Mouse (Mus musculus) limb, embryonic 10.5 days (tissue): ENCODE data around the gene Pip5k1b. TPM values are rescaled to one million over a fixed set of nuclear protein-coding genes. Genes with fewer than 3 reads are reported as not detected.
A peak's percentile ranks its signal among the peaks of the same experiment; 100 is the strongest.

Source experiments
- DNase-seq: peaks from one replicate; pipeline ENCODE4 v3.0.0-alpha.2; 2017; ENCODE audit warnings: low spot score
- H3K27ac ChIP-seq: fragments of 300-500 bp; sonication (generic); 2 replicates; pipeline ENCODE4 v1.5.1; 2016; ENCODE audit warnings: mild to moderate bottlenecking
- H3K27me3 ChIP-seq: fragments of 300-500 bp; sonication (generic); 2 replicates; pipeline ENCODE4 v1.6.1; 2016; ENCODE audit warnings: low read depth, mild to moderate bottlenecking; ENCODE audit not compliant: poor library complexity, severe bottlenecking
- H3K36me3 ChIP-seq: fragments of 300-500 bp; sonication (generic); 2 replicates; pipeline ENCODE4 v1.6.1; 2016; ENCODE audit warnings: mild to moderate bottlenecking, moderate library complexity
- H3K4me1 ChIP-seq: fragments of 300-500 bp; sonication (generic); 2 replicates; pipeline ENCODE4 v1.6.1; 2016
- H3K4me3 ChIP-seq: fragments of 300-500 bp; sonication (generic); 2 replicates; pipeline ENCODE4 v1.5.1; 2016; ENCODE audit warnings: mild to moderate bottlenecking, moderate library complexity
- H3K9me3 ChIP-seq: fragments of 300-500 bp; sonication (generic); replicated peaks from 2 replicates; pipeline ENCODE4 v1.6.1; 2016; ENCODE audit warnings: mild to moderate bottlenecking
- WGBS: fragments of 180-500 bp; shearing (Covaris S2); methylation state at CpG from one replicate; pipeline ENCODE4 v1.1.7; 2016; 5-methylcytosine and 5-hydroxymethylcytosine counted together
- polyA plus RNA-seq: library from polyadenylated mRNA; unstranded; fragments of >200 nt; fragmentation: Nextera tagmentation; extraction: Ambion mirVana; gene quantifications from 2 replicates; pipeline ENCODE4 v1.2.1, GENCODE M21; 2016

The Pip5k1b gene
- polyA plus RNA-seq, 1 experiment from 2014 or later = 0.50 TPM

DNA sequence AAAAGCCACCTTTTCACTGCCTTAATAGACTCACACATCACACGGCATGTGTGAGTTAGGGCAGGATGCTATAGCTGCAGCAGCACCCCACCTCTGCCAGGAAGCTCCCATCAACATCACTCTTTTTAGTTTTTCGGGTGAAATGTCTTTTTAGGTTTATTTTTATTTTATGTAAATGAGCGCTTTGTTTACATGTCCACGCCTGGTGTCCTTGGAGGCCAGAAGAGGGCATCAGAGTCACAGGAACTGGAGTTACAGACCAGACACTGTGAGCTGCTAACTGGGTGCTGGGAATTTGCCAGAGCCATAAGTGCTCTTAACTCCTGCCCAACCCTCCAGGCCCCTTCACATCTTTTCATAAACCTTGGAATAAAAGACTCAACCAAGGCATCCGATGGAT lies 249.3 kb downstream of the Pip5k1b start:
- peaks cover 22% of the 10 kb centered on the region for H3K4me1 ChIP-seq
- DNase-seq = no peak
- no peaks in the 10 kb centered on the region for H3K9me3 ChIP-seq
- H3K36me3 ChIP-seq = no peaks in the 10 kb centered on the region
- H3K27me3 ChIP-seq = peaks cover 5% of the 10 kb centered on the region; the same call in 1 of the 2 replicates
- no peak overlapping the region for H3K27ac ChIP-seq
- H3K4me3 ChIP-seq = no peak overlapping the region
- 93% methylated on average over 5 of the region's 5 CpGs for WGBS

DNA sequence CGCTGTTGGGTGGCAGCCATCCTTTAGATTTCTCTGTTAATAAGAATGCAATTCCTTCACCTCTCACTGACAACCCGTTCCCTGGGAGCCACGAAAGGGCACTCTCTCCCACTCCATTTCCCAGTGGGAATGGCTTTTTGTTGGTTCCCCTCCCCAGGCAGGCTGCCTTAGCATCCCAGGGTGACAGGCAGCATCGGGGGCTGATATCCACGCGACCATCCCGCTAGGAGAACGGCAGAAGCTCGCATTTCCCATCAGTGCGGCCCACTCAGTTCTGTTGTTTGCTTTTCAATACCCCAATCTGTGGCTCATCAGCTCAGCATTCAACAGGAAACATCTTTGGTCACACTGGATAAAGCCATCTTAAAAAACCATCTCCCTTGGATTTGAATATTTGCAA lies 253.5 kb downstream of the Pip5k1b start:
- Histone ChIP-seq H3K4me1 (peaks cover 13% of the 10 kb centered on the region), H3K27me3 (peaks cover 5% of the 10 kb centered on the region; the same call in 1 of the 2 replicates), H3K27ac (no peak overlapping the region), H3K36me3 (no peaks in the 10 kb centered on the region), H3K4me3 (no peak overlapping the region), H3K9me3 (no peaks in the 10 kb centered on the region)
- 42% methylated on average over 10 of the region's 10 CpGs for WGBS
- no peak for DNase-seq

DNA sequence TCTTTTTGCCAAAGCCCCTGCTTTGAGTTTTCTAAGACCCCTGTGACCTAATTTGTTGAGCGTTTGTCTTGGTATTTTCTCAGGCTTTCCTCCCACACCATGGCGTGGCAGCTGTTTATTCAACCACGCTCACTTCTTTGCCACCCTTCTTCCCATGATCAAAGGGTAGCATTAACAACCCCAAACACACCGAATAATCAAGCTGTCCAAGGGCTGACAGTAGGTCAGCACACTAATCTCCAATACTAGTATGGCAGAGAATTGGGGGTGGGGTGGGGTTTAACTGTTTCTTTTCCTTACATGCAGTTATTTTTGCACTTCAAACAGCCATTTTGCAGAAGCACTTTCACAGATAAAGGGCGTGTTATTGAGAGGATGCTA lies 253.9 kb downstream of the Pip5k1b start:
- no peak overlapping the region for H3K4me3 ChIP-seq
- H3K36me3 ChIP-seq = no peaks in the 10 kb centered on the region
- no peaks in the 10 kb centered on the region for H3K9me3 ChIP-seq
- 15% methylated on average over 5 of the region's 5 CpGs for WGBS
- peaks cover 5% of the 10 kb centered on the region; the same call in 1 of the 2 replicates for H3K27me3 ChIP-seq
- no peak for DNase-seq
- H3K4me1 ChIP-seq = peaks cover 13% of the 10 kb centered on the region
- no peak overlapping the region for H3K27ac ChIP-seq

DNA sequence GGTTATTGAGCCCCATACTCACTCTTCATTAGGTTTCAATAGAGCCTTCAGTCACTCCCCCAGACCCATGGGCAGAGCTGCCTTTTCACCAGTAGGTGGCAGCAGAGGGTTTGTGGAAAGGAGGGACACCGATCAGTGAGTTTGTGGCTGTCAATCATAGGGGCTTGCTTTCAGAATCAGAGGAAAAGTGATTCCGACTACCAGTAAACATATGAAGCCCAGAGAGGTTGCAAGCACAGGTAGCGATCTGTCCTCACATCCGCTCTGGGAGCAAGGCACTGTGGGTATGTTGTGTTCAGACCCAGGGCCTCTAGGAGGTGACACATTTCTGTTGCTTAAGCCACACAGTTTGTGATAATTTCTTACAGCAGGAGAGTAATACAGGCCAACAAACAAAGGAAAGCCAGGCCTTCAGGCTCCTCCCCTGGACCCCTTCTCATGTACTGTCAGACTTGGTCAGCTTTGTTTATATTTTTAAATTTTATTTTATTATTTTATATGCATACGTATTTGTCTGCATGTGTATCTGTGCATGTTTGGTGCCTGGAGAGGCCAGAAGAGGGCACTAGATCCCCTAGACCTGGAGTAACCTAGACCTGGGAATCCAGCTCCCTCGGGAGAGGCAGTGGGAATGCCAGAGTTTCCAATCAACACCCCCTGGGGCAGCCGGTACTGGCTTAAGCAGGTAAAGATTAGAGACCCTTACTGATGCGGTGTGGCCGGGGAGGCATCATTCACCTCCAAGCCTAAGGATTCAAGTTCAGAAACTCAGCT lies 254.5 kb downstream of the Pip5k1b start:
- H3K36me3 ChIP-seq = no peaks in the 10 kb centered on the region
- H3K9me3 ChIP-seq = no peaks in the 10 kb centered on the region
- peak; percentile 86 for DNase-seq
- H3K27me3 ChIP-seq = peaks cover 5% of the 10 kb centered on the region; the same call in 1 of the 2 replicates
- peaks cover 13% of the 10 kb centered on the region for H3K4me1 ChIP-seq
- H3K4me3 ChIP-seq = peak overlapping the region; percentile 43
- H3K27ac ChIP-seq = peak overlapping the region; percentile 44; the same call in 1 of the 2 replicates
- 3% methylated on average over 9 of the region's 9 CpGs for WGBS

DNA sequence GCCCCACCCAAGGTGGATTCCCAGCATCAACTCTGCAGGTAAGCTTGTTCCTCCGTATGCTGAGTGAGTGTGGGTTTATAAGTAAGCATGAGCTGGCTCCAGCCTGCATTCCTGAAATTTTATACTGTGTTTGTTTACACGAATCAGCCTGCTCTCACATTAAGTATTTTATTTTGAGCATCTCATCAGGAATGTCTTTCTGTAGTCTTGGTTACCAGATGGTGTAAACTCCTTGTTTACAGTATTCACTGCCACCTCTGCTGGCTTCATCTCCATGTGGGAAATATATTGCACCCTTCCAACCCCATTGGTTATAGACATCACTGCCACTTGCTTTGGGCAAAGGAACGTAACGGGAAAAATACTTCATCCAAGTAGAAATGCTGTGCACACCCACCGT lies 262.1 kb downstream of the Pip5k1b start:
- Histone ChIP-seq H3K36me3 (no peaks in the 10 kb centered on the region), H3K27me3 (no peaks in the 10 kb centered on the region), H3K4me1 (peaks cover 2% of the 10 kb centered on the region), H3K4me3 (no peak overlapping the region), H3K27ac (no peak overlapping the region), H3K9me3 (no peaks in the 10 kb centered on the region)
- no peak for DNase-seq
- 88% methylated on average over 5 of the region's 5 CpGs for WGBS

DNA sequence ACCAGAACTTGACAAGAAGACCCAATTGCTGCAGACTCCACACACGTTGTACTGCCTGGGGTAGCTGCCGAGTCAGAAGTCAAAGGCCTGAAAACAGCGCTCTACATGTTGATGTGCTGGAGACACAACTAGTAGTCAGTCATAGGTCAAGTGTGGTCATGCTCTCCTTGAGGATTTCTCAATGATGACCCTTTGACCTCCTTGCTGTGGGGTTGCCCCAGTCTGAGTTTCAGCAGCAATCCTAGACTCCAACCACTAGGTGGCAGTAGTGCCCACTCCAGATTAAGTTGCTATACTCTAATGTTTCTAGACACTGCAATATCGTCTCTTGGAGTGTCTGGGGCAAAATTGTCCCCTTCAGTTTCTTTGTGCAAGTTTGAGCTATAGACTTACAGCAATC lies 271.5 kb downstream of the Pip5k1b start:
- no peaks in the 10 kb centered on the region for H3K27me3 ChIP-seq
- peaks cover 15% of the 10 kb centered on the region for H3K4me1 ChIP-seq
- no peaks in the 10 kb centered on the region for H3K36me3 ChIP-seq
- no peak overlapping the region for H3K27ac ChIP-seq
- no peak overlapping the region for H3K4me3 ChIP-seq
- DNase-seq = peak; percentile 52
- no peaks in the 10 kb centered on the region for H3K9me3 ChIP-seq
- WGBS = 67% methylated on average over 4 of the region's 4 CpGs

DNA sequence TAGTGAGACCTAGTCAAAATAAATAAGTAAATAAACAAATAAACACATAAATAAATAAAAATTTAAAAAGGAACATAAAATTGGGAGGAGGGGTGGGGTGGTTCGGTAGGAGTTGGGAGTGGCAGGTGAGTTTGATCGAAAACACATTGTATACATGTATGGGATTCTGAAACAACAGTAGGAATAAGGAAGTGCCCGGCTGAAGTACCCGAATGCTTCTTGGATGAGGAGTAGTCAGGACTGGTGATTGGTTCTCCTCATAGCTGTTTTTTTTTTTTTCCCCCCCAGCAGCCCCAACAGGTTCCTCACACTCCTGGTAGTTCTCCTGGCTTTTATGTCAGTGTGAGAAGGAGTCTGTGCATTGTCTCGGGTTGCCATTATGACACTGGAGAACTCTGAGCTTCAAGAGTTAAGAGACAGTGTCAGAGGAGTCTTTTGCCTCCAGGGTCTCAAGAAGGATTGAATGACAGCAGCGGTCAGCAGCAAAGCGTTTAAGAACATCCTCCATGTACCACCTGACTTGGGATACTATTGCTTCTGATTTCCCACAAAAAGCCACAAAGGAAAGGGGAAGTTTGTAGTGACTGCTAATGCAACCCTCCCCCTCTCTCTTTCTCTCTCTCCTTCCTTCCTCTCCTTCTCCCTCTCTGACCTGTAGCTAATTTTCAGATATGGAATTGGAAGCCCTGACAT lies 274.2 kb downstream of the Pip5k1b start:
- no peak for DNase-seq
- H3K27me3 ChIP-seq = no peaks in the 10 kb centered on the region
- H3K9me3 ChIP-seq = no peaks in the 10 kb centered on the region
- H3K4me3 ChIP-seq = peak overlapping the region; percentile 74
- 67% methylated on average over 7 of the region's 7 CpGs for WGBS
- H3K36me3 ChIP-seq = peaks cover 5% of the 10 kb centered on the region
- peaks cover 11% of the 10 kb centered on the region for H3K4me1 ChIP-seq
- H3K27ac ChIP-seq = 0 out of 2 replicates have a peak overlapping the region, but pooled peaks have one; percentile 96

DNA sequence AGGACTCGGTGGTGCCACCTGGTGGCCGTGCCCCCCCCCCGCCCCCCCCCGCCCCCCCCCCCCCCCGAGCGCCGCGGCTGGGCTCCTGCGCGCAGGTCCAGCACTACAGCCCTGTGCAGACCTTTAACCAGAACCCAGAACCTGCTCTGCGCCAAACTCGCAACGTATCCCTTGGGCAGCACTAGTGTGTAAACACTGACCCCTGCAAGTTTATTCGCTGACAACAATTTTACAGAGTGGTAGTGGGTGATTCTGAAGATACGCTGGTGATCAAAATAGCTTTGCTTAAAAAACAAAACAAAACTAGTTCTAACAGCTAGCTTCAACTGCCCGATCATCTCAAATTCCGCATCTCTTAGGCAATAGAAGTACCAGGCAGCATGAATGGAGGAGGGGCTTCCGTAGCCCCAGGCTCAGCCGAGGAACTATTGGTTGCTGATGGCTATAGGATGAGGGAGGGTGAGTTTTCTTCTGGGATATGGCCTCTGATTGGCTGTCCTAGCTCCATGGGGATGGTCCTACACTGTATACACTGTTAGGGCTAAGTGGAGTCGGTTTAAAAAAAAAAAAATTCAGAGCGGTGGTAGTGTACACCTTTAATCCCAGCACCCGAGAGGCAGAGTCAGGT lies 275.0 kb downstream of the Pip5k1b start, which contains the start of gene Fxn:
Gene Fxn, minus strand, starts transcription at position 5 of the 628 bp plus-strand sequence.
- Histone ChIP-seq H3K27me3 (no peaks in the 10 kb centered on the region), H3K4me3 (peak within 1 kb of the TSS; percentile 74), H3K27ac (peak within 1 kb of the TSS; percentile 96), H3K4me1 (peaks cover 11% of the 10 kb centered on the region), H3K36me3 (peaks cover 11% of the 10 kb centered on the region), H3K9me3 (no peaks in the 10 kb centered on the region)
- peak; percentile 81 for DNase-seq
- under 1% methylated on average over 18 of the region's 22 CpGs for WGBS

DNA sequence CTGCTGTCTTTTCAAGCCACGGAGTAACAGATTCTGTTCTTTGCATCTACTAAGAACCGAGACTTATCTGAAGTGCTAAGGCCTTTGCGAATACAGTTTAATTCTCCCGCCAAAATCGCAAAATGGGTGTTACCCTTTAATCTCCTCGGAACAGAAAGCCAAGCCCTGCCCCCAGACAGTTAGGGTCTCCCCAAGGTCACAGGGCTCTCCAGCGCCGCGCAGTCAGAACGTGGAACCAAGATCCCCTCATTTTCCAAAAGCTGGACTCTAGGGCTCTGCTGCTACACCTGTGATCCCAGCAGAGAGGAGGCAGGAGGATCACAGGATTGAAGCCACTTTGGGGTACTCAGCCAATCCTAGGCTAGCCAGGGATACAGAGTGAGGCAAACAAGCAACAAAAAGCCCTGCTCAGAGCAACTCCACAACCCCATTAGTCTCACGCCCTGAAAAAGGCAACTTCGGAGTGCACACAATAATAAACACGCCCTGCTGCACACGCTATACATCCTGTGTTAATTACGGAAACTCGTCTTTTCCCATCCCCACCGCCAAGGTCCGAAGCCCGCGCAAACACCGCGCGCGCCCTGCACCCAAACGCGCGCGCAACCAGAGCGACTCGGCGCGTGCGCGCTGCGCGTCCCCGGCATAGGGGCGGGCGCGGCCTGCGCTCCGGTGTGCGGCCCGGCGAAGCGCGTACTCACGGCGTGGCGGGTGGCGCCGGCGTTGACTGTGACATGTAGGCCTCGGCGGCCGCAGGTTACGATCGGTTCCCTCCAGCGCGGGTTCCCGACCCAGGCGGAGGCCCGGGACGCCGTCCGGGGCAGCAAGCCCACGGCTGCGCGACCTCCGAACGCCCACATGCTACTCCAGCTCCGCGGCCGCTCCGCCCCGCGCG lies 275.7 kb downstream of the Pip5k1b start:
- H3K36me3 ChIP-seq = peaks cover 14% of the 10 kb centered on the region
- H3K4me1 ChIP-seq = peaks cover 11% of the 10 kb centered on the region
- DNase-seq = peak; percentile 89
- under 1% methylated on average over 78 of the region's 78 CpGs for WGBS
- H3K4me3 ChIP-seq = peak overlapping the region; percentile 74
- no peaks in the 10 kb centered on the region for H3K9me3 ChIP-seq
- H3K27ac ChIP-seq = peak overlapping the region; percentile 96
- no peaks in the 10 kb centered on the region for H3K27me3 ChIP-seq

DNA sequence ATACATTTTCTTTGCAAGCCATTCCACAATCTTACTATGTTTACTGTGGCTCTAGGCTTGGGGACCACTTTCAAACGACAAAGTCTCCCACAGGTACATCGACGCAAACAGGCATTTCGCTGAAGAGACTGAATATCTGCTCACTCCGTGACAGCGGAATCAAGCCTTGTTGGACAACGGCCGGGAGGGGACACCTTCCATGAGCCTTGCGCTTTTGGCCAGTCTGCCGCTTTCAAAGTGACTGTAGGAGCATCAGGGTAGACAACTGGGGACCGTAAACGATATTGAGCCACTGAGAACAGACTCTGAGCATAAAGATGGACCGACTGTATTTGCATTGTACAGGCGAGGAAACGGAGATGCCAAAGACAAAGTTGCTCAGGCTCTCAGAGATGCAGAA lies 276.8 kb downstream of the Pip5k1b start:
- Histone ChIP-seq H3K36me3 (peaks cover 17% of the 10 kb centered on the region), H3K9me3 (no peaks in the 10 kb centered on the region), H3K27me3 (no peaks in the 10 kb centered on the region), H3K27ac (peak overlapping the region; percentile 96), H3K4me1 (peaks cover 11% of the 10 kb centered on the region), H3K4me3 (peak overlapping the region; percentile 74)
- no peak for DNase-seq
- 90% methylated on average over 15 of the region's 15 CpGs for WGBS

DNA sequence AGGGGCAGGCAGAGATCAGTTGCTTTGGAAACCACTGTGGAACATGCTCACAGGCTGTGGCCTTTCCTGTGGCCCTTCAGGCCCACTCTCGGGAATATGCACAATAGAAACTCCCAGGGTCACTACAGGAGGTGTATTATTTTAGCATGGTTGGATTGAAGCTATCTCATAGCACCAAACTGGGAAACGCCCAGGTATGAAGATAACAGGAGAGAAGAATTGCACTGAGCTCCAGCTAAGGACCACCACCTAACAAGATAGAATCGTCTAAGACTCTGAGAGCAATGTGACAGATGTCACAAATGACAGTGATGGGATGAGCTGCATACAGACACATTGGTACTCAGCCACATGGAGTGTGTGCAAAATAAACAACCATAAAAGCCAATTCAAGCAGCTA lies 281.4 kb downstream of the Pip5k1b start:
- peaks cover 29% of the 10 kb centered on the region for H3K36me3 ChIP-seq

More for the DNA sequence above, 281.4 kb downstream of the Pip5k1b start:
- no peaks in the 10 kb centered on the region for H3K27me3 ChIP-seq
- no peak overlapping the region for H3K4me3 ChIP-seq
- WGBS = 86% methylated on average over 3 of the region's 3 CpGs
- no peaks in the 10 kb centered on the region for H3K9me3 ChIP-seq
- peaks cover 18% of the 10 kb centered on the region for H3K4me1 ChIP-seq
- DNase-seq = no peak
- no peak overlapping the region for H3K27ac ChIP-seq
